Mouse (Mus musculus) ES-E14 (cell line): ENCODE results near the gene Kcnip1.

Experiments
- MAFK ChIP-seq: IDR thresholded peaks from 2 replicates; pipeline ENCODE4 v1.6.1; 2014; ENCODE audit warnings: mild to moderate bottlenecking, low read depth, low read length, inconsistent platforms; ENCODE audit not compliant: insufficient read depth
- ZC3H11A ChIP-seq: IDR thresholded peaks from 2 replicates; pipeline ENCODE4 v1.6.1; 2012; ENCODE audit warnings: low read depth, mild to moderate bottlenecking, inconsistent platforms, low read length, borderline replicate concordance
- ZNF384 ChIP-seq: IDR thresholded peaks from 2 replicates; pipeline ENCODE4 v1.6.1; 2012; ENCODE audit warnings: low read depth, low read length, inconsistent platforms

- TF ChIP-seq ZC3H11A (no peak), MAFK (no peak), ZNF384 (no peak)
These were observed 89.5 kb downstream of the Kcnip1 start for GRCm38 (mm10) chr11:33903494-33903893.
